Mouse (Mus musculus): ENCODE results near the gene Tor2a.

DNA sequence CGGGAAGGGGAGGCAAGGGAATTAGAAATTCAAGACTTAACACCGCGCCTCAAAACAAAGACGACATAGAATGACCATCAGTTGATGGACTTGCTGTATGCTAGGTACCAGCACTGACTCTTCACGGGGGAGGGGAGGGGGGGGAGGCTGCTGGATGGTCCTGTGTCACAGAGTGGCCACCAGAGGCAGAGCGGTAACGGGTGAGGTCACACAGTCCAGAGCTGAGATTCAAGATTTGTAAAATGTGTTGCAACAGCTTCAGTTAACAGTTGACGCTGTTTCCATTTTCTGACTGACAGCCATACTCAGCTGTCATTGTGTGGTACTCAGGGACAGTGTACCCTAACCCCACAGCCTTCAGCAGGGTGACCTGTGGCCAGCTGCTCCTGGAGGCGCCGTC, 4.9 kb upstream of the Tor2a start:
- TF ChIP-seq POLR2A (IDR thresholded peaks at IDR 0.05; ENCODE audit: low read depth, low read length) (no peak), CTCF (conservative IDR thresholded peaks at IDR 0.05; ENCODE audit: insufficient read depth, insufficient read length, low read depth, low read length) (peak; percentile 44)
